Comparison of ENCODE assay signal across 8 mouse cellular contexts in genomic region chr12:80759713-80760395, GRCm38 (mm10). TPM values are rescaled to one million over a fixed set of nuclear protein-coding genes. Genes with fewer than 3 reads are reported as not detected.
DNase-seq lines count a peak whose midpoint lies in the region; ATAC-seq and TF ChIP-seq lines count a peak whose summit lies in the region.

No protein-coding gene starts in this region.

- no peak overlapping the region for H3K9ac ChIP-seq in intestine, embryonic 15.5 days
- H3K9ac ChIP-seq in liver, embryonic 13.5 days, result no peak overlapping the region
- H3K9ac ChIP-seq in stomach, embryonic 14.5 days (replicated peaks; ENCODE audit: low read depth, low read length), result no peak overlapping the region

- H3K4me1 ChIP-seq in embryonic fibroblast, embryonic 13.5 days (ENCODE audit: control insufficient read depth, insufficient read depth, low read length), result no peaks in the 10 kb centered on the region
- peaks cover 28% of the 10 kb centered on the region for H3K4me1 ChIP-seq in intestine, embryonic 15.5 days (replicated peaks)
- peaks cover 32% of the 10 kb centered on the region for H3K4me1 ChIP-seq in liver, embryonic 13.5 days (replicated peaks)
- H3K4me1 ChIP-seq in stomach, embryonic 14.5 days (ENCODE audit: control insufficient read depth, insufficient read depth, low read length), result peaks cover 22% of the 10 kb centered on the region

- H3K27me3 ChIP-seq in intestine, embryonic 15.5 days (replicated peaks), result peaks cover 55% of the 10 kb centered on the region
- H3K27me3 ChIP-seq in liver, embryonic 13.5 days, result peaks cover 87% of the 10 kb centered on the region
- peaks cover 34% of the 10 kb centered on the region for H3K27me3 ChIP-seq in stomach, embryonic 14.5 days (ENCODE audit: control insufficient read depth, insufficient read depth, low read length)

- peak; percentile 10 for DNase-seq in adrenal gland, postnatal 10 days
- DNase-seq in adrenal gland, postnatal 14 days, result no peak
- DNase-seq in MN1 (ENCODE audit: low spot score), result peak; percentile 51
- no peak for DNase-seq in liver, embryonic 13.5 days
- no peak for DNase-seq in gastrocnemius, postnatal 10 days

- ATAC-seq in intestine, embryonic 15.5 days, result no peak
- no peak for ATAC-seq in liver, embryonic 13.5 days (ENCODE audit: low read depth)
- no peak for ATAC-seq in stomach, embryonic 14.5 days (ENCODE audit: insufficient number of reproducible peaks, insufficient read depth, low FRiP score, low read depth)

- no peak for TF ChIP-seq POLR2A in embryonic fibroblast, embryonic 13.5 days (IDR thresholded peaks at IDR 0.05; ENCODE audit: low read depth, low read length)

- TF ChIP-seq CTCF in embryonic fibroblast, embryonic 13.5 days (IDR thresholded peaks at IDR 0.05; ENCODE audit: borderline replicate concordance, insufficient read depth, low read length), result no peak

- no peak overlapping the region for H3K27ac ChIP-seq in embryonic fibroblast, embryonic 13.5 days (ENCODE audit: insufficient read depth, low read length)
- H3K27ac ChIP-seq in intestine, embryonic 15.5 days, result no peak overlapping the region
- no peak overlapping the region for H3K27ac ChIP-seq in liver, embryonic 13.5 days
- H3K27ac ChIP-seq in stomach, embryonic 14.5 days (ENCODE audit: low read length), result no peak overlapping the region

- peak overlapping the region; percentile 99 for H3K4me2 ChIP-seq in intestine, embryonic 15.5 days (replicated peaks)
- peak overlapping the region; percentile 45 for H3K4me2 ChIP-seq in liver, embryonic 13.5 days
- H3K4me2 ChIP-seq in stomach, embryonic 14.5 days (replicated peaks; ENCODE audit: low read depth, low read length), result peak overlapping the region; percentile 72

- 5% methylated on average over 22 of the region's 22 CpGs for WGBS in intestine, embryonic 15.5 days
- 5% methylated on average over 22 of the region's 22 CpGs for WGBS in liver, embryonic 13.5 days (ENCODE audit: insufficient replicate concordance)
- WGBS in stomach, embryonic 14.5 days, result 1% methylated on average over 22 of the region's 22 CpGs

- H3K9me3 ChIP-seq in intestine, embryonic 15.5 days, result no peaks in the 10 kb centered on the region
- H3K9me3 ChIP-seq in liver, embryonic 13.5 days (replicated peaks), result no peaks in the 10 kb centered on the region
- no peaks in the 10 kb centered on the region for H3K9me3 ChIP-seq in stomach, embryonic 14.5 days (ENCODE audit: control insufficient read depth, low read depth, low read length)

- no peaks in the 10 kb centered on the region for H3K36me3 ChIP-seq in intestine, embryonic 15.5 days
- no peaks in the 10 kb centered on the region for H3K36me3 ChIP-seq in liver, embryonic 13.5 days
- no peaks in the 10 kb centered on the region for H3K36me3 ChIP-seq in stomach, embryonic 14.5 days (ENCODE audit: control insufficient read depth, insufficient read depth, low read length)

- peak overlapping the region; percentile 14 for H3K4me3 ChIP-seq in embryonic fibroblast, embryonic 13.5 days (ENCODE audit: insufficient read depth, low read length)
- H3K4me3 ChIP-seq in intestine, embryonic 15.5 days (replicated peaks), result peak overlapping the region; percentile 62
- peak overlapping the region; percentile 30; the same call in 1 of the 2 replicates for H3K4me3 ChIP-seq in liver, embryonic 13.5 days (replicated peaks)
- peak overlapping the region; percentile 50 for H3K4me3 ChIP-seq in stomach, embryonic 14.5 days (ENCODE audit: low read depth, low read length)

RNA-seq across cellular contexts. Expression of gene Ccdc177, which starts 0.6 kb away (rescaled TPM):
- under 1 TPM; 0.06 to 0.12 TPM for total RNA-seq in adrenal gland, postnatal 10 days (2021)
- not detected in 2 replicates for total RNA-seq in adrenal gland, postnatal 14 days (2021)
- not detected in 2 replicates for polyA plus RNA-seq in embryonic fibroblast, embryonic 13.5 days (2011; ENCODE audit: insufficient read length, low read depth, missing spikeins)
- polyA plus RNA-seq in intestine, embryonic 15.5 days (2015; fragmentation: Nextera tagmentation; extraction: Ambion mirVana), result 0.10 and 0.15 TPM in 2 replicates
- polyA plus RNA-seq in liver, embryonic 13.5 days (2015; fragmentation: Nextera tagmentation; extraction: Ambion mirVana), result not detected in 2 replicates
- 0.25 and 0.26 TPM in 2 replicates for polyA plus RNA-seq in stomach, embryonic 14.5 days (2014; fragmentation: Nextera tagmentation; extraction: Ambion mirVana)
- under 1 TPM; 0.07 to 0.09 TPM for total RNA-seq in gastrocnemius, postnatal 10 days (2021)

RNA-seq across cellular contexts. Expression of gene Susd6, which starts 30.5 kb away (rescaled TPM):
- total RNA-seq in adrenal gland, postnatal 10 days (2021), result 10 to 100 TPM; 41.7 to 42.1 TPM
- total RNA-seq in adrenal gland, postnatal 14 days (2021), result 47.4 and 49.9 TPM in 2 replicates
- 73.7 and 75.3 TPM in 2 replicates for polyA plus RNA-seq in embryonic fibroblast, embryonic 13.5 days (2011; ENCODE audit: insufficient read length, low read depth, missing spikeins)
- polyA plus RNA-seq in intestine, embryonic 15.5 days (2015; fragmentation: Nextera tagmentation; extraction: Ambion mirVana), result 16.9 and 18.7 TPM in 2 replicates
- 9.4 and 11.6 TPM in 2 replicates for polyA plus RNA-seq in liver, embryonic 13.5 days (2015; fragmentation: Nextera tagmentation; extraction: Ambion mirVana)
- 20.8 and 22.6 TPM in 2 replicates for polyA plus RNA-seq in stomach, embryonic 14.5 days (2014; fragmentation: Nextera tagmentation; extraction: Ambion mirVana)
- 10 to 100 TPM; 28.6 to 29.2 TPM for total RNA-seq in gastrocnemius, postnatal 10 days (2021)

Comparison
In these comparisons a context has a peak if more than half of its experiments do, and no peak if none do; other contexts are left out.
1. DNase-seq: peak in adrenal gland, postnatal 10 days (single experiment) and MN1 (single experiment); none in adrenal gland, postnatal 14 days (single experiment), liver, embryonic 13.5 days (single experiment) and gastrocnemius, postnatal 10 days (single experiment).
2. H3K4me2 ChIP-seq: peak in every context shown above with its lines; median percentile 99 in intestine, embryonic 15.5 days; 72 in stomach, embryonic 14.5 days; 45 in liver, embryonic 13.5 days.
3. Peak in every context shown above with its lines, with median percentiles within 50 percentile points of each other: H3K4me3 ChIP-seq.